In genomic region chr11:50939621-50940366, GRCm38 (mm10) we compare ENCODE assay signal across 9 mouse cellular contexts. TPM values are rescaled to one million over a fixed set of nuclear protein-coding genes. Genes with fewer than 3 reads are reported as not detected.
DNase-seq lines count a peak whose midpoint lies in the region; ATAC-seq and TF ChIP-seq lines count a peak whose summit lies in the region.
"Had no signal": no experiment of that assay in that cellular context is flagged by ENCODE, and none has a peak within 500 bp of the region (broad histone marks: within the 10 kb centered on the region; RNA-seq: fewer than 3 reads in every experiment).

No protein-coding gene starts in this region.

- no peak overlapping the region for H3K4me2 ChIP-seq in hindbrain, embryonic 13.5 days
- no peak overlapping the region for H3K4me2 ChIP-seq in lung, postnatal 0 days (replicated peaks; ENCODE audit: low read depth, low read length)
- H3K4me2 ChIP-seq: embryonic facial prominence, embryonic 15.5 days had no signal

- TF ChIP-seq EP300 in lung, postnatal 0 days (IDR thresholded peaks at IDR 0.05) = no peak

- 36% methylated on average over 14 of the region's 14 CpGs for WGBS in hindbrain, embryonic 13.5 days
- 36% methylated on average over 14 of the region's 14 CpGs for WGBS in lung, postnatal 0 days

- peaks cover 46% of the 10 kb centered on the region for H3K9me3 ChIP-seq in G1E (replicated peaks)
- no peaks in the 10 kb centered on the region for H3K9me3 ChIP-seq in hindbrain, embryonic 13.5 days
- H3K9me3 ChIP-seq in lung, postnatal 0 days (ENCODE audit: low read length) = no peaks in the 10 kb centered on the region
- H3K9me3 ChIP-seq: embryonic facial prominence, embryonic 15.5 days had no signal

- peak in 1 of 2 experiments; percentile 35 for DNase-seq in layer of hippocampus, adult 2 months (ENCODE audit: low spot score in 2 of 2)
- no peak for DNase-seq in layer of hippocampus, postnatal 25 days (ENCODE audit: extremely low spot score in 1 of 2, low spot score in 1 of 2)
- no peak for DNase-seq in G1E (ENCODE audit: low spot score)
- DNase-seq in cerebellum, postnatal 14 days = peak; percentile 65 to 70
- peak; percentile 88 for DNase-seq in lung, postnatal 0 days (ENCODE audit: low spot score)
- DNase-seq in retina, postnatal 7 days (ENCODE audit: low read depth, low spot score) = peak; percentile 51

- H3K4me3 ChIP-seq in layer of hippocampus, adult 2 months = no peak overlapping the region
- H3K4me3 ChIP-seq in G1E (ENCODE audit: low read depth, low read length) = no peak overlapping the region
- H3K4me3 ChIP-seq in hindbrain, embryonic 13.5 days = no peak overlapping the region
- H3K4me3 ChIP-seq in lung, postnatal 0 days (ENCODE audit: low read depth, low read length) = no peak overlapping the region
- H3K4me3 ChIP-seq: embryonic facial prominence, embryonic 15.5 days had no signal

- peak; percentile 89 for TF ChIP-seq CTCF in layer of hippocampus, adult 2 months (conservative IDR thresholded peaks at IDR 0.05)
- TF ChIP-seq CTCF in G1E (IDR thresholded peaks at IDR 0.05; ENCODE audit: low read depth, low read length) = peak; percentile 64
- TF ChIP-seq CTCF in lung, postnatal 0 days (IDR thresholded peaks at IDR 0.05) = peak; percentile 96

- H3K27me3 ChIP-seq in G1E (ENCODE audit: insufficient read depth, low read length) = no peaks in the 10 kb centered on the region
- no peaks in the 10 kb centered on the region for H3K27me3 ChIP-seq in hindbrain, embryonic 13.5 days
- H3K27me3 ChIP-seq in lung, postnatal 0 days (replicated peaks; ENCODE audit: insufficient read depth, low read length) = no peaks in the 10 kb centered on the region
- H3K27me3 ChIP-seq: embryonic facial prominence, embryonic 15.5 days had no signal

- H3K9ac ChIP-seq in hindbrain, embryonic 13.5 days = no peak overlapping the region
- H3K9ac ChIP-seq in lung, postnatal 0 days (replicated peaks; ENCODE audit: low read depth) = no peak overlapping the region
- H3K9ac ChIP-seq: embryonic facial prominence, embryonic 15.5 days had no signal

- no peak overlapping the region for H3K27ac ChIP-seq in layer of hippocampus, adult 2 months
- H3K27ac ChIP-seq in hindbrain, embryonic 13.5 days = no peak overlapping the region
- no peak overlapping the region for H3K27ac ChIP-seq in lung, postnatal 0 days (ENCODE audit: low read length)
- H3K27ac ChIP-seq: embryonic facial prominence, embryonic 15.5 days had no signal

- H3K4me1 ChIP-seq in G1E (ENCODE audit: insufficient read depth, low read depth, low read length) = no peaks in the 10 kb centered on the region
- no peaks in the 10 kb centered on the region for H3K4me1 ChIP-seq in hindbrain, embryonic 13.5 days (replicated peaks)
- no peaks in the 10 kb centered on the region for H3K4me1 ChIP-seq in lung, postnatal 0 days (ENCODE audit: insufficient read depth, low read depth, low read length)
- H3K4me1 ChIP-seq: embryonic facial prominence, embryonic 15.5 days had no signal

- H3K36me3 ChIP-seq in G1E (replicated peaks) = no peaks in the 10 kb centered on the region
- no peaks in the 10 kb centered on the region for H3K36me3 ChIP-seq in hindbrain, embryonic 13.5 days
- no peaks in the 10 kb centered on the region for H3K36me3 ChIP-seq in lung, postnatal 0 days (ENCODE audit: insufficient read depth, low read length)
- H3K36me3 ChIP-seq: embryonic facial prominence, embryonic 15.5 days had no signal

- ATAC-seq in G1E (ENCODE audit: extremely low read depth, insufficient number of reproducible peaks, low FRiP score, poor library complexity, severe bottlenecking) = no peak
- ATAC-seq in hindbrain, embryonic 13.5 days (ENCODE audit: low FRiP score) = peak; percentile 54; the same call in 1 of the 2 replicates
- ATAC-seq in lung, postnatal 0 days = peak; percentile 47; the same call in 1 of the 2 replicates
- no peak for ATAC-seq in erythroblast, adult 5-6 weeks (replicated peaks; ENCODE audit: low FRiP score, poor library complexity, severe bottlenecking)

RNA-seq across cellular contexts. Expression of gene 4933414I15Rik, which starts 3.8 kb away (rescaled TPM):
- not detected for total RNA-seq in layer of hippocampus, adult 2 months (2021)
- total RNA-seq in layer of hippocampus, postnatal 25 days (2021) = not detected
- total RNA-seq in G1E (2014; fragmentation: Nextera tagmentation) (not detected in 2 replicates), G1E (2017) (0.06 TPM in 1 of 2 replicates, not detected in the other)
- not detected in 2 replicates for polyA plus RNA-seq in G1E (2012)
- polyA plus RNA-seq in hindbrain, embryonic 13.5 days (2015; fragmentation: Nextera tagmentation; extraction: Ambion mirVana) = not detected in 2 replicates
- not detected in 2 replicates for polyA plus RNA-seq in lung, postnatal 0 days (2015; fragmentation: Nextera tagmentation; extraction: Ambion mirVana)
- total RNA-seq in erythroblast, adult 5-6 weeks (2015; ENCODE audit: low replicate concordance) = not detected in 2 replicates
- total RNA-seq in erythroblast, adult 5-6 weeks (2017; ENCODE audit: low replicate concordance) = not detected in 2 replicates
- polyA plus RNA-seq: embryonic facial prominence, embryonic 15.5 days had no signal

RNA-seq across cellular contexts. Expression of gene Zfp354b, which starts 8.4 kb away (rescaled TPM):
- 1 to 10 TPM; 6.3 to 8.1 TPM for total RNA-seq in layer of hippocampus, adult 2 months (2021)
- 1 to 10 TPM; 5.4 to 7.2 TPM for total RNA-seq in layer of hippocampus, postnatal 25 days (2021)
- total RNA-seq in G1E (2014; fragmentation: Nextera tagmentation) (not detected in 2 replicates), G1E (2017) (0.11 and 0.12 TPM in 2 replicates)
- not detected in 2 replicates for polyA plus RNA-seq in G1E (2012)
- polyA plus RNA-seq in hindbrain, embryonic 13.5 days (2015; fragmentation: Nextera tagmentation; extraction: Ambion mirVana) = 3.4 and 4.3 TPM in 2 replicates
- 1.1 TPM in 2 replicates for polyA plus RNA-seq in lung, postnatal 0 days (2015; fragmentation: Nextera tagmentation; extraction: Ambion mirVana)
- not detected in 2 replicates for total RNA-seq in erythroblast, adult 5-6 weeks (2015; ENCODE audit: low replicate concordance)
- not detected in 2 replicates for total RNA-seq in erythroblast, adult 5-6 weeks (2017; ENCODE audit: low replicate concordance)

RNA-seq across cellular contexts. Expression of gene Prop1, which starts 13.8 kb away (rescaled TPM):
- not detected for total RNA-seq in layer of hippocampus, adult 2 months (2021)
- not detected for total RNA-seq in layer of hippocampus, postnatal 25 days (2021)
- not detected in 2 replicates for total RNA-seq in G1E (2014; fragmentation: Nextera tagmentation)
- not detected in 2 replicates for total RNA-seq in G1E (2017)
- not detected in 2 replicates for polyA plus RNA-seq in G1E (2012)
- polyA plus RNA-seq in hindbrain, embryonic 13.5 days (2015; fragmentation: Nextera tagmentation; extraction: Ambion mirVana) = not detected in 2 replicates
- polyA plus RNA-seq in lung, postnatal 0 days (2015; fragmentation: Nextera tagmentation; extraction: Ambion mirVana) = not detected in 2 replicates
- not detected in 2 replicates for total RNA-seq in erythroblast, adult 5-6 weeks (2015; ENCODE audit: low replicate concordance)
- total RNA-seq in erythroblast, adult 5-6 weeks (2017; ENCODE audit: low replicate concordance) = not detected in 2 replicates
- polyA plus RNA-seq: embryonic facial prominence, embryonic 15.5 days had no signal

RNA-seq across cellular contexts. Expression of gene Zfp2, which starts 23.8 kb away (rescaled TPM):
- total RNA-seq in layer of hippocampus, adult 2 months (2021) = 10 to 100 TPM; 20.1 to 20.2 TPM
- 10 to 100 TPM; 17.2 to 19.7 TPM for total RNA-seq in layer of hippocampus, postnatal 25 days (2021)
- not detected in 2 replicates for total RNA-seq in G1E (2014; fragmentation: Nextera tagmentation)
- not detected in 2 replicates for total RNA-seq in G1E (2017)
- polyA plus RNA-seq in G1E (2012) = not detected in 2 replicates
- polyA plus RNA-seq in hindbrain, embryonic 13.5 days (2015; fragmentation: Nextera tagmentation; extraction: Ambion mirVana) = 44.6 and 46.2 TPM in 2 replicates
- 3.3 and 3.7 TPM in 2 replicates for polyA plus RNA-seq in lung, postnatal 0 days (2015; fragmentation: Nextera tagmentation; extraction: Ambion mirVana)
- 0.63 TPM in 1 of 2 replicates, not detected in the other for total RNA-seq in erythroblast, adult 5-6 weeks (2015; ENCODE audit: low replicate concordance)
- 0.56 TPM in 1 of 2 replicates, not detected in the other for total RNA-seq in erythroblast, adult 5-6 weeks (2017; ENCODE audit: low replicate concordance)

RNA-seq across cellular contexts. Expression of gene Olfr1378, which starts 26.5 kb away (rescaled TPM):
- not detected for total RNA-seq in layer of hippocampus, adult 2 months (2021)
- not detected for total RNA-seq in layer of hippocampus, postnatal 25 days (2021)
- total RNA-seq in G1E (2014; fragmentation: Nextera tagmentation) = not detected in 2 replicates
- 0.06 and 0.16 TPM in 2 replicates for total RNA-seq in G1E (2017)
- not detected in 2 replicates for polyA plus RNA-seq in G1E (2012)
- not detected in 2 replicates for polyA plus RNA-seq in hindbrain, embryonic 13.5 days (2015; fragmentation: Nextera tagmentation; extraction: Ambion mirVana)
- not detected in 2 replicates for polyA plus RNA-seq in lung, postnatal 0 days (2015; fragmentation: Nextera tagmentation; extraction: Ambion mirVana)
- not detected in 2 replicates for total RNA-seq in erythroblast, adult 5-6 weeks (2015; ENCODE audit: low replicate concordance)
- not detected in 2 replicates for total RNA-seq in erythroblast, adult 5-6 weeks (2017; ENCODE audit: low replicate concordance)
- polyA plus RNA-seq: embryonic facial prominence, embryonic 15.5 days had no signal

Comparison
In these comparisons a context has a peak if more than half of its experiments do, and no peak if none do; other contexts are left out.
1. DNase-seq: peak in cerebellum, postnatal 14 days (2 of 2), lung, postnatal 0 days (single experiment) and retina, postnatal 7 days (single experiment); none in layer of hippocampus, postnatal 25 days (0 of 2) and G1E (single experiment).
2. ATAC-seq: peak in hindbrain, embryonic 13.5 days (single experiment) and lung, postnatal 0 days (single experiment); none in G1E (single experiment) and erythroblast, adult 5-6 weeks (single experiment).
3. RNA of gene Zfp354b, which starts 8.4 kb away (total RNA-seq): 6.3 to 8.1 TPM in layer of hippocampus, adult 2 months and 5.4 to 7.2 TPM in layer of hippocampus, postnatal 25 days; 0.11 to 0.12 TPM in G1E and not detected in erythroblast, adult 5-6 weeks; every median in the first group is over 4 times any median in the second.
4. Peak in every context shown above with its lines, with median percentiles within 50 percentile points of each other: CTCF ChIP-seq.